Mouse (Mus musculus) limb, embryonic 14.5 days (tissue): Measurements from ENCODE around the gene Zc2hc1b. TPM values are rescaled to one million over a fixed set of nuclear protein-coding genes. Genes with fewer than 3 reads are reported as not detected.

ENCODE experiments used
- ATAC-seq: fragments of 200-750 bp; cut with Nextera tagmentation; 2 replicates; pipeline ENCODE4 v1.8.0; 2017; ENCODE audit warnings: low read depth, moderate number of reproducible peaks, moderate TSS enrichment; ENCODE audit not compliant: low FRiP score
- DNase-seq: peaks from one replicate; pipeline ENCODE4 v3.0.0-alpha.2; 2015; ENCODE audit warnings: low spot score
- H3K27ac ChIP-seq: fragments of 300-500 bp; sonication (generic); replicated peaks from 2 replicates; pipeline ENCODE4 v1.5.1; 2014; ENCODE audit warnings: low read depth, mild to moderate bottlenecking, low read length, moderate library complexity, mixed read lengths
- H3K27me3 ChIP-seq: fragments of 300-500 bp; sonication (generic); 2 replicates; pipeline ENCODE4 v1.6.1; 2014; ENCODE audit warnings: low read length, mixed read lengths; ENCODE audit not compliant: control insufficient read depth, insufficient read depth
- H3K36me3 ChIP-seq: fragments of 300-500 bp; sonication (generic); 2 replicates; pipeline ENCODE4 v1.6.1; 2014; ENCODE audit warnings: mild to moderate bottlenecking, low read length, moderate library complexity, mixed read lengths; ENCODE audit not compliant: control insufficient read depth, insufficient read depth
- H3K4me1 ChIP-seq: fragments of 300-500 bp; sonication (generic); 2 replicates; pipeline ENCODE4 v1.6.1; 2014; ENCODE audit warnings: antibody characterized with exemption, low read length, mixed read lengths; ENCODE audit not compliant: control insufficient read depth, insufficient read depth
- H3K4me2 ChIP-seq: fragments of 300-500 bp; sonication (generic); replicated peaks from 2 replicates; pipeline ENCODE4 v1.6.1; 2014; ENCODE audit warnings: low read depth, mild to moderate bottlenecking, low read length, moderate library complexity; ENCODE audit not compliant: severe bottlenecking
- H3K4me3 ChIP-seq: fragments of 300-500 bp; sonication (generic); replicated peaks from 2 replicates; pipeline ENCODE4 v1.5.1; 2014; ENCODE audit warnings: low read length
- H3K9ac ChIP-seq: fragments of 300-500 bp; sonication (generic); 2 replicates; pipeline ENCODE4 v1.6.1; 2014; ENCODE audit warnings: mild to moderate bottlenecking, low read depth, low read length, moderate library complexity; ENCODE audit not compliant: severe bottlenecking
- H3K9me3 ChIP-seq: fragments of 300-500 bp; sonication (generic); 2 replicates; pipeline ENCODE4 v1.6.1; 2016; ENCODE audit warnings: low read length; ENCODE audit not compliant: control insufficient read depth
- POLR2A ChIP-seq: fragments of 200-500 bp; IDR thresholded peaks from 2 replicates; pipeline ENCODE4 v1.8.0; 2012; ENCODE audit warnings: inconsistent platforms, mild to moderate bottlenecking, moderate library complexity, borderline replicate concordance; ENCODE audit not compliant: insufficient read depth, insufficient read length; ENCODE audit errors: extremely low read depth
- WGBS: fragments of 180-500 bp; shearing (Covaris S2); extraction: QIAGEN DNeasy Blood & Tissue Kit; methylation state at CpG from one replicate; pipeline ENCODE4 v1.1.7; 2014; 5-methylcytosine and 5-hydroxymethylcytosine counted together
- polyA plus RNA-seq, 2 experiments: library from polyadenylated mRNA; depleted of rRNA in 1 of 2; stranded (reverse) in 1 of 2; unstranded in 1 of 2; fragments of >200 nt; fragmentation: Nextera tagmentation in 1 of 2; extraction: Ambion mirVana in 1 of 2; gene quantifications; 2 replicates each; pipeline versions ENCODE4 v1.2.1 to v1.2.3; 2012 to 2014

The Zc2hc1b gene
- polyA plus RNA-seq, 2 experiments = not detected

DNA sequence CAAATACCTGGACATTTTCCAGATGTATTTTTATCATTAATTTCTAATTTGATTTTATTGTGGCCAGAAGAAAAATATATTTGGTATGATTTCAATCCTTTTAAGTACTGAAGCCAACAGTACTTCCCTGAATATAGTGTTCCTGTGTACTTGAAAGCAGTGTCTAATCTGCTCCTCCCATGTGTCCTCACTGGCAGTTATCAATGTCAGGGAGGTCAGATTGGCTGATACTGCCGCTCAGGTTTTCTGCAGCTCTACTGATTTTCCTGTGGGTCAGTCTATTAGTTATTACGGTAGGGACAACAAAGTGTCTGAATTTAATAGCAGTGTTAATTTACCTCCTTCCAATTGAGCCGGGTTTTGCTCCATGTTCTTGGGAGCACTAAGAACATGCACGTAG, 15.8 kb downstream of the Zc2hc1b start:
- H3K4me3 ChIP-seq = no peak overlapping the region
- ATAC-seq = no peak

DNA sequence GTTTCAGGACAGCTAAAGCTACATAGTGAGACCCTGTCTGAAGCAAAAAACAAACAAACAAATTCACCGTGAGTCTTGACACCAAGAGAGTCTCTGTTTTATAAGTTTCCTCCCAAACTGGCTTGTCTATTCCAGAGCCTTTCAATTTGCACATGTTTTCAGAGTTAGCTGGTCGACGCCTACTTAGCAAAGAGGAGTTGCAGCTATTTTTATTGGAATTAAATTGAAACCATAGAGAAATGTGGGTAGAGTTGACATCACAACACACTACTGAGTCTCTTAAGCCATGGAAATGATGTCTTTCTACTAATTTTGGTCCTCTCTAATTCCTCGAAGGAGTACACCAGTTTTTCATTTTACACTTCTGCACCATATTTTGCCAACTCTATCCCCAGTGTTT, 16.9 kb downstream of the Zc2hc1b start:
- Histone ChIP-seq H3K4me2 (no peak overlapping the region), H3K9me3 (no peaks in the 10 kb centered on the region), H3K4me1 (no peaks in the 10 kb centered on the region), H3K4me3 (no peak overlapping the region), H3K27me3 (no peaks in the 10 kb centered on the region), H3K27ac (no peak overlapping the region), H3K36me3 (no peaks in the 10 kb centered on the region), H3K9ac (no peak overlapping the region)
- DNase-seq (no peak), ATAC-seq (no peak)
- no peak for TF ChIP-seq POLR2A
- WGBS = 82% methylated on average over 4 of the region's 4 CpGs

More for the DNA sequence above, 15.8 kb downstream of the Zc2hc1b start:
- Histone ChIP-seq H3K4me2 (no peak overlapping the region), H3K27ac (no peak overlapping the region), H3K9ac (no peak overlapping the region), H3K36me3 (no peaks in the 10 kb centered on the region), H3K27me3 (no peaks in the 10 kb centered on the region), H3K4me1 (no peaks in the 10 kb centered on the region), H3K9me3 (no peaks in the 10 kb centered on the region)
- TF ChIP-seq POLR2A = no peak
- WGBS = 58% methylated on average over 4 of the region's 4 CpGs
- no peak for DNase-seq

DNA sequence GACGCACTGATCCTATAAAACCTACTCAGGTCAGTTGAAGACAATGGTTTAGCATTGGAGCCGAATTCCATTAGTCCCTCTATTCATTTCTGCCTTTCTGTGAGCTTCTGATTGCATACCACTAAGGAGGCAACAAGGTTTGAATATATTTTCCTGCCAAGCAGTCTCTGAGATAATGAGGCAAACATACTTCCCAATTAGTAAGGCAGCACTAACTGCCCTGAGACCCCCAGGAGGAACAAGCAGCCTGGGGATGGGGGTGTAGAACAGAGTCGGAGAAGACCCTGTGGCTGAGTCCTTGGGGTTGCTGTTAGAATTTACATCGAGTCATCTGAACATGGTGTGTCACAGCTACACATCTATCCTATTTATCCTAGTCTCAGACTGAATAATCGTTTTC, 22.4 kb downstream of the Zc2hc1b start:
- Histone ChIP-seq H3K4me3 (no peak overlapping the region), H3K9ac (no peak overlapping the region), H3K9me3 (no peaks in the 10 kb centered on the region), H3K4me1 (peaks cover 4% of the 10 kb centered on the region; the same call in 1 of the 2 replicates), H3K27me3 (no peaks in the 10 kb centered on the region), H3K27ac (no peak overlapping the region), H3K36me3 (no peaks in the 10 kb centered on the region), H3K4me2 (no peak overlapping the region)
- no peak for DNase-seq
- TF ChIP-seq POLR2A = no peak
- WGBS = 80% methylated on average over 5 of the region's 5 CpGs
- no peak for ATAC-seq

DNA sequence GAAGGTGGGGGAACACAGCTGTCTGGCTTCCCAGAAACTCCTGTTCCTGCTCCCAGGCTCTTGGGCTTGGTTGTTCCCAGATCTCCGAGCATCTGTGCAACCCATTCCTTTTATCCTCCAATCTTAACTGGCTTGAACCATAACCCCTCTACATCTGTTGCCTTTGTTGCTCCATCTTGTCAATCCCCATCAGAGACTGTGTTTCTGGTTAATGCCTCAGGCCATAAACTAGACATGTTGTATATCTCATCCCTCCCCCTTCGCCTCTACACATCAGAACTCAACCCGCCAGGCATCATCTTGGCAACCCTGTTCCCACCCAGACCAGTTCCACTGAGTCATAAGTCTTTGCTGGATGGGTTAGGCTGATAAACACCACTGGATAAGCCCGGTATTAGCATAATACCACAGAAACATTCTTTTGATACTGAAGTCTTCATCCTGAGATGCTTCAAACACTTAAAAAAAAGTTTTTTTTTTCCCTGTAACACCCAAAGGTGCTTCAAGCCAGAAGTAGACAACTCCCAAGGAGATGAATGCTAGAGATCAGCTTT, 24.9 kb downstream of the Zc2hc1b start:
- Histone ChIP-seq H3K27me3 (no peaks in the 10 kb centered on the region), H3K4me3 (no peak overlapping the region), H3K9me3 (no peaks in the 10 kb centered on the region), H3K4me2 (no peak overlapping the region), H3K4me1 (peaks cover 4% of the 10 kb centered on the region; the same call in 1 of the 2 replicates), H3K36me3 (no peaks in the 10 kb centered on the region), H3K27ac (no peak overlapping the region), H3K9ac (no peak overlapping the region)
- no peak for TF ChIP-seq POLR2A
- no peak for ATAC-seq
- peak; percentile 56 for DNase-seq
- 77% methylated on average over 4 of the region's 4 CpGs for WGBS

DNA sequence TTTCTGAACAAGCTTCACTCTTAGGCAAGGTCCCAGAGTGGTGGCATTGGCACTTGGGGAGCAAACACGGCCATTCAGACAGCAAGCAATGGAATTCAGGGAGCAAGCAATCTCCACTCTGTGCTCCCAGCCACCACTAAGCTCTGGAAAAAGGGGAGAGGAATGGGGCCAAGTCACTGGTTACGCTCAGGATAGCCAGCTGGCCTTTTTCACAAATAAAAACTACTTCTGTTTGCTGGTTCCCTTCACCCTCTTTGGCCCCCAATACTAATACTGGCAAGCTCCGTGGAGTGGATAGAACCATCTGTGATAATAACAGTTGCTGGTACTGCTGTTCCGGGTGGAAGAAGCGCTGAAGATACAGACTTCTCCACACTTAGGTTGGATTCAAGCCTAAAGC, 26.5 kb downstream of the Zc2hc1b start:
- peaks cover 4% of the 10 kb centered on the region; the same call in 1 of the 2 replicates for H3K4me1 ChIP-seq
- H3K4me3 ChIP-seq = no peak overlapping the region
- H3K4me2 ChIP-seq = no peak overlapping the region
- no peaks in the 10 kb centered on the region for H3K27me3 ChIP-seq
- no peak for TF ChIP-seq POLR2A
- no peaks in the 10 kb centered on the region for H3K36me3 ChIP-seq
- no peak for ATAC-seq
- H3K9ac ChIP-seq = no peak overlapping the region
- 74% methylated on average over 5 of the region's 5 CpGs for WGBS
- H3K9me3 ChIP-seq = no peaks in the 10 kb centered on the region
- peak; percentile 32 for DNase-seq
- no peak overlapping the region for H3K27ac ChIP-seq
